Mouse (Mus musculus) NIH3T3 (cell line): ENCODE data around the gene Lrpprc.

ENCODE experiments used
- DNase-seq: peaks from one replicate; pipeline ENCODE4 v3.0.0-alpha.2; 2012; ENCODE audit warnings: low read depth

The Lrpprc gene

GRCm38 (mm10) chr17:84714930-84715329 is 75.7 kb downstream of the Lrpprc start:
- DNase-seq, result no peak

- no peak for DNase-seq
These were observed 76.9 kb downstream of the Lrpprc start for GRCm38 (mm10) chr17:84713563-84714164.

- DNase-seq, result no peak
These were observed 81.2 kb downstream of the Lrpprc start for GRCm38 (mm10) chr17:84709403-84709851.

GRCm38 (mm10) chr17:84708818-84709217 is 81.8 kb downstream of the Lrpprc start:
- DNase-seq, result no peak

- DNase-seq, result peak; percentile 59
These were observed 83.2 kb downstream of the Lrpprc start for GRCm38 (mm10) chr17:84707407-84707806.

GRCm38 (mm10) chr17:84698727-84699126 is 91.9 kb downstream of the Lrpprc start:
- peak; percentile 72 for DNase-seq

- no peak for DNase-seq
These were observed 94.1 kb downstream of the Lrpprc start for GRCm38 (mm10) chr17:84696537-84696936.

- no peak for DNase-seq
These were observed 96.8 kb downstream of the Lrpprc start for GRCm38 (mm10) chr17:84693741-84694140.

GRCm38 (mm10) chr17:84690111-84690510 is 100.5 kb downstream of the Lrpprc start:
- DNase-seq, result no peak

GRCm38 (mm10) chr17:84689316-84689715 is 101.3 kb downstream of the Lrpprc start:
- no peak for DNase-seq

GRCm38 (mm10) chr17:84688834-84689233 is 101.8 kb downstream of the Lrpprc start:
- DNase-seq, result no peak

GRCm38 (mm10) chr17:84687994-84688393 is 102.6 kb downstream of the Lrpprc start:
- DNase-seq, result no peak

- peak; percentile 36 for DNase-seq
These were observed 105.3 kb downstream of the Lrpprc start for GRCm38 (mm10) chr17:84685286-84685685.

- DNase-seq, result no peak
These were observed 106.3 kb downstream of the Lrpprc start for GRCm38 (mm10) chr17:84684284-84684683.

GRCm38 (mm10) chr17:84682734-84683717 is 107.6 kb downstream of the Lrpprc start, which contains the start of gene Abcg5:
TSS of gene Abcg5 (minus strand) at chr17:84683011.
- DNase-seq, result no peak

GRCm38 (mm10) chr17:84681670-84682069 is 108.9 kb downstream of the Lrpprc start:
- peak; percentile 27 for DNase-seq

GRCm38 (mm10) chr17:84677595-84677994 is 113.0 kb downstream of the Lrpprc start:
- no peak for DNase-seq

GRCm38 (mm10) chr17:84675951-84676366 is 114.6 kb downstream of the Lrpprc start, which contains the start of gene Abcg8:
TSS of gene Abcg8 (plus strand) at chr17:84676302.
- no peak for DNase-seq

GRCm38 (mm10) chr17:84675204-84675603 is 115.4 kb downstream of the Lrpprc start:
- DNase-seq, result no peak

GRCm38 (mm10) chr17:84674048-84674447 is 116.5 kb downstream of the Lrpprc start:
- no peak for DNase-seq

GRCm38 (mm10) chr17:84672376-84673369 is 117.9 kb downstream of the Lrpprc start:
- DNase-seq, result no peak

GRCm38 (mm10) chr17:84667848-84668247 is 122.7 kb downstream of the Lrpprc start:
- no peak for DNase-seq
